Mouse (Mus musculus) liver (tissue): Measurements from ENCODE around the gene BC107364.
"Not testable (repeated sequence)": the region's sequence is repeated elsewhere in the genome, so short reads cannot be mapped to it uniquely, and the experiment has no call there.

Experiments
- DNase-seq: peaks from one replicate; pipeline ENCODE4 v3.0.0-alpha.2; 2020; ENCODE audit warnings: mixed read lengths

BC107364 gene

GRCm38 (mm10) chr3:96452262-96452661 is at the start of gene BC107364:
TSS of gene BC107364 (minus strand) at chr3:96452306.
- not testable (repeated sequence) for DNase-seq

DNA sequence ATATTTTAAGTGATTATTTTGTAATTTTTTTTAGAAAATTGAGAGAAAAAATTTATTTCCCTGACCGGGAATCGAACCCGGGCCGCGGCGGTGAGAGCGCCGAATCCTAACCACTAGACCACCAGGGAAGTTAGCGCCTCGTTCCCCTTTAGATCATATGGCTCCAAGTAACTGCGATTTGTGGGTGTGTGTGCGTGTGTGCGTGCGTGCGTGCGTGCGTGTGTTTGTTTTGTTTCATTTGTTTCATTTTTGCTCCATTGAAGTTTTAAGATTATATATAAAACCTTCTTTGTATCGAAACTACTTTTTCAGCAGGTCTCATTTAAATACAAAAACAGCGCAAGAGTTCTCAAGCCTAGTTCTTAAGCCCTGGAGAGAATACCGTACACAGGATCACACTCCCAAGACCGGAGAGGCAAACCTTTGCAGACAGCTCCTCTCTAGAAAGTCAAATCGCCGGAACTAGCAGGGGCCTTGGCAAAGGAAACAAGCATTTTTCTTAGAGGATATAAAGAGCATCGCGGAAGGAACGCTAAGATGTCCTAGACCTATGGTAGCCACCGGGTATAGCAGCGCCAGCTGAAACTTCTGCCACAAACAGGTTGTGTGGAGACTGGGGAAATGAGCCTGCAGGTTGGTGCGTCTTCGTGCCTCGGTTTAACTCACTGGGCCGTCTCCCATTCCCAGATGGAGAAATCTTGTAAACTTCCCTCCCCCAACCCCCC is 49.4 kb upstream of the BC107364 start:
- peak; percentile 88 for DNase-seq

DNA sequence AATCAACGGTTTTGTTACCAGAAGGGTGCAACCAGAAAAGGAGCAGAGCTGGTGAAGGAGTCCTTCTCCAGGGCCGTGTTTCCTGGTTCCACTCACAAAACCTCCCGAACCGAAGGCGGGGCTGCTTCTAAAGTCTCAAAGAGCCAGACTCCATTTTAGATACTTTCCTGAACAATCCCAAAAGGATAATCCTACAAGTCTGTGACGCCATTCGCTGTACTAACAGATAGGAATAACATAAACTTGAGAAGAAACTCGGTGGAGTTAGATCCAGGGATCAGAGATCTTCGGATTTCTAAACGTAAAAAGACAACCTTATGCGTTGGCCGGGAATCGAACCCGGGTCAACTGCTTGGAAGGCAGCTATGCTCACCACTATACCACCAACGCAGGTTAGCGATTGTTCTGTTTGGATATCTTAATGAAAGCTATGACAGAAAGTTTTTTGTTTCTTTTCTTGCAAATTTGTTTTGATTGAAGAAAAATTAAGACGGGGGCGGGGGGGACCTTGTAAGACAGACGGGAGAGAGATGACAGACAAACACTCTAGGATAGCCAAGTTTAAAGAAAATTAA is 48.7 kb upstream of the BC107364 start:
- peak; percentile 92 for DNase-seq

DNA sequence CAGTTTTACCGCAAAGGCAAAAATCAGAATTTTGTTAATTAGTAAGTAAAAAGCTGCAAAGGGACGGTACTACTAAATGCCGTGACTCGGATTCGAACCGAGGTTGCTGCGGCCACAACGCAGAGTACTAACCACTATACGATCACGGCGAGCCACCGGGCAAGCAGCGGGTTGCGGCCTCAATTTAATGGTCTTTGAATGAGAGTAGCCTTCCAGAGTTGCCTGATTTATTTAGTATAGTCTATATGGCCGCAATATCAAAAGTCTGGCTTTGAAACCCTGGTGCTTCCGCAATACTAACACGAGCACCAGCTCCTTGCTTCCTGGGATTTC is 48.1 kb upstream of the BC107364 start:
- DNase-seq, result peak; percentile 92

GRCm38 (mm10) chr3:96499481-96500288 is 47.6 kb upstream of the BC107364 start:
- DNase-seq, result peak; percentile 85

DNA sequence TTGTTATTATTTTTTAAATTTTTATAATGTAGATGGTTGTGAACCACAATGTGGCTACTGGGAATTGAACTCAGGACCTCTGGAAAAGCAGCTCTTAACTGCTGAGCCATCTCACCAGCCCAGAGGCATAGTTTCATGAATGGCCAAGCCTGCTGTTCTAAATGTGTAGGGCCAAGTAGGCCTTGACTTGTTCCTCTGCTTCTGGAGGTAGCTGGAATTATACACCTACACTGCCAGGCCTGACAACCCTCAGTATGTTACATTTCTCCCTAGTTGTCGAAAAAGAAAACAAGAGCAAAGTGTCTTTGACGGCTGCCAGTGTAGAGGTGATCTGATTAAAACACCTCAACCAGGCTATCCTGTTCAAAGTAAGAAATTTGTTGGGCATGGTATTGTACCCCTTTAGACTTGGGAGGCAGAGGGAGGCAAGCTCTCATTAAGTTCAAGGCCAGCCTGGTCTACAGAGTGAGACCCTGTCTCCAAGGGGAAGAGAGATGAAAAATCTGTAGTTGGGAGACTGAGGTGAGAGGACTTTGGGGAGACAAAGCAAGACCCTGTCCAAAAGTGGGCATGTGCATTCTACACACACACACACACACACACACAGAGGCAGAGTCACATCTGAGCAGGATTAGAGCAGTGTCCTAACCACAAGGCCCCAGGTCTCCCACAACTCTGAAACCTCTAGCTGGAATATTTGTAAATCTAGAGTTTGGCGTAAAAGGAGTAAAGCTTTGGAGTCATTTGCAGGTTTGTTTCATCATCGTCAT is 46.6 kb upstream of the BC107364 start:
- DNase-seq, result no peak

DNA sequence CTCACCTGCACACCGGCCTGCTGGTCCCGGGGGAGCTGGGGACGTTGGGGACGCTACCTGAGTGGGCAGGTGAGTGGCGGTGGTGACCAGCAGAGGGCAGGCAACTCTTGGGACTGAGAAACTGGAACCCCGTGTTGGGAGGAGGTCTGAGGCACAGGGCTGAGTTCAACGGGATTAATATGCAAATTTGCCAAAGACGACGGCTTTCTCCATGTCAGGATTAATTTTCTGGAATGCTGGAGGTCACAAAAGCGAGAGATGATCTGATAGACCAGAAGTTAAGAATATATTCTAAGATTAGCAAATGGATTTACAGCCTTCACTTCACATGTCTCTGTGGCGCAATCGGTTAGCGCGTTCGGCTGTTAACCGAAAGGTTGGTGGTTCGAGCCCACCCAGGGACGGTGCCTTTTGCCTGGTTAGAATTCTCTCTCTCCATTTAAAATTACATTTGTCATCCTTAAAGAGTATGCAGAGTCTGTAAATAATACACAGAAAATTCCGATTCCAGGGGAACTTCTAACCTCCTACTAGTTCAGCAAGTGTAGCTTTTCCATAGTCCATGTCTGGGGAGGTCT is 45.4 kb upstream of the BC107364 start:
- peak; percentile 89 for DNase-seq

DNA sequence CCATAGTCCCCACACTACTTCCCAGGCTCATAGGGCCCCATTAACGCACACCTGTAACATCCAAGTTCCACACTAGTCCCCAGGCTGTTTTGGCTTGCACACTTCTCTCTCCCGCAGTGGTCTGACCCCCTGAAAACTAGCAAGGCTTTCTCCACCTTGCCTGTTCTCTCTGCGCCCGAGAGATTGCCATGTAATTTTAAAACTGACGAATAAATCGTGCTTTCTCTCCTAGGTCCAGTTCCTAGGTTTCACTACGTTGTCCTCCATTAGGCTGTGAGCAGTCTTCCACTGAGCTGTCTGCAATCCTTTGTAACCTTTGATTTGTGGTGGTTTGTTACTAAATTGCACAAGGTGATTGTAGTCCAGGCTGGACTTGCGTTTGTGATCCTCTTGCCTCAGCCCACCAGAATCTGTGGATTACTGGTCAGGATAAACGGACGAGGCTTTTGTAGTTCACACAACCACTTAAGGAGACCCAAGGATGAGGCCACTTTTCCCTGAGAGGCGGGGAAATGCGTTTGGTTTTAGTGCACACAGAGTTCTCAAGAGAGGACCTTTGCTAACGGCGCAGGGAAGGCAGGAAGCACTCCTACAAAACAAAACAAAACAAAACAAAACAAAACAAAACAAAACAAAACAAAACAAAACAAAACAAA is 44.6 kb upstream of the BC107364 start:
- DNase-seq, result peak; percentile 14

GRCm38 (mm10) chr3:96496216-96496615 is 44.1 kb upstream of the BC107364 start:
- no peak for DNase-seq

DNA sequence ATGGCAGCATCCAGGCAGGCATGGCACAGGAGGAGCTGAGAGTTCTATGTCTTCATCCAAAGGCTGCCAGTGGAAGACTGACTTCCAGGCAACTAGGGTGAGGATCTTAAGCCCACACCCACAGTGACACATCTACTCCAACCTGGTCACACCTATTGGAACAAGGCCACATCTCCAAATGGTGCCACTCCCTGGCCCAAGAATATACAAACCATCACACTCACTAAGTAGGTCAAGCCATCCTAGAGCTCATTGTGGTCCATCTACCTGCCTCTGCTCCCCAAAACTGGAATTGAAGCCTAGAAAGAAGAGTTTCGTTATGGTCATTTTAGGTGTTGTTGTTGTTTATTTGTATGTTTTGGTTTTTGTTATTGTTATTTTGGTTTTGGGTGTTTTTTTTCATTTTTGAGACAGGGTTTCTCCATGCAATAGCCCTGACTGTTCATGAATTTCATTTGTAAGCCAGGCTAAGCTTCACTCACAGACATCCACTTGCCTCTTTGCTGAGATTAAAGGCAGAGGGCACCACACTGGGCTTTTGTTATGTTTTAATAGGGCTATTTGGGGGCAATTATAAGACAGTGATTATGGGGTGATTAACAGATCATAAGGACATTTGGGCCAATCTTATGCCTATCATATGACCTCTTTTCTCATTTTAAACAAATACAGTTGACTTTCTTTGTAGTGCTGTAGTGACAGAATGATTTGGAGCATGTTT is 43.5 kb upstream of the BC107364 start:
- DNase-seq, result no peak

DNA sequence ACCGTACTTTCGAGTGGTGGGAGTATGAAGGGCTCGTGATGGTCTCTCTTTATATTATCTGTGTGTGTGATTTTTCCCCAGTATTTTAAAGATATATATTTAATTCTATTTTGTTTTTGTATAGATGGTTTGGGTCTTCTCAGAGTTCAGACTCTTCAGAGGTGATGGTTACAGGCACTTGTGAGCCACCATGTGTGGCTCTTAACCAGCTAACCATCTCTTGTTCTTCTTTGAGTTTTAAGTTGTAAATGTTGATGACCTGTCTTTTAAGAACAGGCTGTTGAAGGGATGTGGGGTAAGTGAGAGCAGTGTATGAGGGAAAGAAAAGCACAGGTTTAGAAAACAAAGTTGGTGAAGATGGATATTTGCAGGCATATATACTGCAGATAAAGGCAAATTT is 42.8 kb upstream of the BC107364 start:
- no peak for DNase-seq

DNA sequence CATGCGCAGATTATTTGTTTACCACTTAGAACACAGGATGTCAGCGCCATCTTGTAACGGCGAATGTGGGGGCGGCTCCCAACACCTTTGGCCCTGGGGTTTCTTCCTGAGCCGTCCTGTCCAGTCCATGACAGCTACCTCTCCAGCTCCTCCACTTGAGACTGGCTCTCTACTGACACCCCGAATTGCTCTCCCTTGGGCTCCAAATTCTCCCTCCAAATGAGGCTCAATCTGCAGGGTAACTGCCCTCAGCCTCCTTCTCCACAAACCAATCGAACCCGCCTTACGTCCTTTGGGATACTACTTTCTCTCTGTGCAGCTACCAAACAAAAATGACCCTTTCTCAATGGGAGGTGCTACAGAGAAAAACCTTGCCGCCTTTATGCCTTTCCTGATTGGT is 42.4 kb upstream of the BC107364 start:
- DNase-seq, result not testable (repeated sequence)

DNA sequence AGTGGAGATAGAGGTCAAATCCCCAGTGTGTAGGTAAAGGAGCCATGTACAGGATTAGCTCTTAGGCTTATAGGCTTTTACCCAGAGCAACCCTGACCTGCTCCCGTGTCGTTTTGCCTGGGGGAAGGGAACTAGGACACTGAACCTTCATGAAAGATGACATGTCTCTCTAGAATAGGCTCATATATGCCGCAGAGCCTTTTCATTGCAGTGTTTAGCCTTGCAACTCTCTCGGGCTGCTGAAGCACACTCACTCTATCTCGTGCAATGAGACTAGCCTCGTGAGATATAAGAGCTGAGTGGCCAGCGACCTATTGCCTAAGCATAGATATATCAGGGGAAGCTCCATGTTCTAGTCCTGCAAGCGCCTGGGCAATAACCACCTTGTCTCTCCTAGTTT is 37.5 kb upstream of the BC107364 start:
- DNase-seq, result not testable (repeated sequence)

DNA sequence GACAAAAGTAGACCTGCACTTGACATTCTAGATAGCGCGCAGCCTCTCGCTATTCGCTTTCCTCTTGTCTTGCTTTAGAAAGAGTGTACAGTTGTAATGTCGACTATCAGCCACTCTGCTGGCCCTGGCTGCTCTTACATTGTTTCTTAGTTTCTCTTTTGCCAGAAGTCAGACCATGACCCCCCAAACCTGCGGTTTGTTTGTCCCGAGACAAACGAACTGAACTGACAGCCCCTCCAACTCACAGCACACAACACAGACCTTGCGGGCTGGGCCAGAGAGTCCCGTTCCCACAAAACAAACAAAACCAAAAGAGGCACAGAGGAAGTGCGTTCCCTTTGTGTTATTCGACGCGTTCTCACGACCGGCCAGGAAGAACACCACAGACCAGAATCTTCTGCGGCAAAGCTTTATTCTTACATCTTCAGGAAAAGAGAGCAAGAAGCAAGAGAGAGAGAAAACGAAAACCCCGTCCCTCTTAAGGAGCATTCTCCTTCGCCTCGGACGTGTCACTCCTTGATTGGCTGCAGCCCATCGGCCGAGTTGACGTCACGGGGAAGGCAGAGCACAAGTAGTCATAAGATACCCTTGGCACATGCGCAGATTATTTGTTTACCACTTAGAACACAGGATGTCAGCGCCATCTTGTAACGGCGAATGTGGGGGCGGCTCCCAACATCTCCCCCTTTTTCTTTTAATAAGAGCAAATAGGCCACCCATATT is 37.0 kb upstream of the BC107364 start:
- DNase-seq, result not testable (repeated sequence)

DNA sequence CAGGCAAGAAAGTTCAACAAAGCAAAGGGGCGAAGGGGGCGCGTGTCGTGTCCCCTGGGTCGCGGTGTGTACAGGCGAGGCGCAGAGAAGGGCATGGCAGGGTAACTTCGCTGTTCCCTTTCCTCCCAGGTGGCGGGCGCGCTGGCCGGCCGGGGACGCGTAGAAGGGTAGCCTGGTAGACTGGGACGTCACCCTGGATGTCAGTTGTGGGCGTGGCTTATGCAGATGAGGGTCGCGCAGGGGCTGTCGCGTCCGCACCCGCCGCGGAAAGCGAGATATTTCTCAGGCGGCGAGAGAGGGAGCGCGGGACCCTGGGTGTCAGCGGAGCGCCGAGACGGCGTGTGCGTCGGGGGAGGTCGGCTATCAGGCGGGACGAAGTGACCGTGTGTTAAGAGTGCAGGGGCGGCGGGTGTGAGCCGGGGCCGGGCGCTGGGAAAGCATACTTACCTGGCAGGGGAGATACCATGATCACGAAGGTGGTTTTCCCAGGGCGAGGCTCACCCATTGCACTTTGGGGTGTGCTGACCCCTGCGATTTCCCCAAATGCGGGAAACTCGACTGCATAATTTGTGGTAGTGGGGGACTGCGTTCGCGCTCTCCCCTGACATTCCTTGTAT is 36.3 kb upstream of the BC107364 start:
- DNase-seq, result not testable (repeated sequence)

- peak; percentile 67 for DNase-seq
Measured at GRCm38 (mm10) chr3:96487596-96488289, 35.6 kb upstream of the BC107364 start.

DNA sequence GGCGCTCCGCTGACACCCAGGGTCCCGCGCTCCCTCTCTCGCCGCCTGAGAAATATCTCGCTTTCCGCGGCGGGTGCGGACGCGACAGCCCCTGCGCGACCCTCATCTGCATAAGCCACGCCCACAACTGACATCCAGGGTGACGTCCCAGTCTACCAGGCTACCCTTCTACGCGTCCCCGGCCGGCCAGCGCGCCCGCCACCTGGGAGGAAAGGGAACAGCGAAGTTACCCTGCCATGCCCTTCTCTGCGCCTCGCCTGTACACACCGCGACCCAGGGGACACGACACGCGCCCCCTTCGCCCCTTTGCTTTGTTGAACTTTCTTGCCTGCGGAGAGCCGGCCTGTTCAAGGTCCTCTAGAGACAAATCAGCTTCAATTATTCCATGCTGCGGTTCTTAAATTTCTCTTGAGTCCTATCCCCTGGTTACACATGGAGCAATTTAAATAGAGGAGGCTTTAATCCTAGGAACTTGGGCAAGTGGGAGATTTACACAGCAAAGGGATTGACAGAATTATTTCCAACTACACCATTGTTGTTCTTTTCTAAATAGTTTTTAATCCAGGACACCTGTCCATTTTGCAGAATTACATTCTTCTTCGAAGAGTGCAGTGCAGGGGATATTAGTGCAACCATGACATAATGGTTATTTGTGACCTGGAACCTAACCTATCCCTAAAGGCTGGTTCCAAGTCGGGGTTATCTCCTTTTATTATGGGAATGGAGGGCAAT is 34.9 kb upstream of the BC107364 start:
- not testable (repeated sequence) for DNase-seq

- DNase-seq, result not testable (repeated sequence)
Measured at GRCm38 (mm10) chr3:96486064-96486827, 34.1 kb upstream of the BC107364 start.
